Mouse (Mus musculus): ENCODE measurements around the gene Kcnd1. TPM values are rescaled to one million over a fixed set of nuclear protein-coding genes. Genes with fewer than 3 reads are reported as not detected.
"Not testable (repeated sequence)": the region's sequence is repeated elsewhere in the genome, so short reads cannot be mapped to it uniquely, and the experiment has no call there.

The Kcnd1 gene
- under 1 TPM; 0.54 to 0.76 TPM for total RNA-seq (2021)
- long read RNA-seq, experiment 1, full-length matches to known transcripts = 1 of 1 reads
- long read RNA-seq, experiment 1, partial matches to known transcripts = 0 of 1 reads
- long read RNA-seq, experiment 1, other reads (novel, unspliced or antisense) = 0 of 1 reads
- long read RNA-seq, experiment 2, full-length matches to known transcripts = 1 of 1 reads
- long read RNA-seq, experiment 2, partial matches to known transcripts = 0 of 1 reads
- long read RNA-seq, experiment 2, other reads (novel, unspliced or antisense) = 0 of 1 reads

GRCm38 (mm10) chrX:7821865-7822779 is at the start of gene Kcnd1:
TSS of gene Kcnd1 (plus strand) at chrX:7822289.
- no peak for DNase-seq (ENCODE audit: low spot score in 2 of 2)

- no peak for DNase-seq (ENCODE audit: low spot score in 2 of 2)
These were observed 49.3 kb upstream of the Kcnd1 start for GRCm38 (mm10) chrX:7772766-7773165.

- no peak for DNase-seq (ENCODE audit: low spot score in 2 of 2)
These were observed 46.4 kb upstream of the Kcnd1 start for GRCm38 (mm10) chrX:7775501-7776205.

GRCm38 (mm10) chrX:7776329-7777082 is 45.6 kb upstream of the Kcnd1 start:
- peak; percentile 51 to 52 for DNase-seq (ENCODE audit: low spot score in 2 of 2)

DNA sequence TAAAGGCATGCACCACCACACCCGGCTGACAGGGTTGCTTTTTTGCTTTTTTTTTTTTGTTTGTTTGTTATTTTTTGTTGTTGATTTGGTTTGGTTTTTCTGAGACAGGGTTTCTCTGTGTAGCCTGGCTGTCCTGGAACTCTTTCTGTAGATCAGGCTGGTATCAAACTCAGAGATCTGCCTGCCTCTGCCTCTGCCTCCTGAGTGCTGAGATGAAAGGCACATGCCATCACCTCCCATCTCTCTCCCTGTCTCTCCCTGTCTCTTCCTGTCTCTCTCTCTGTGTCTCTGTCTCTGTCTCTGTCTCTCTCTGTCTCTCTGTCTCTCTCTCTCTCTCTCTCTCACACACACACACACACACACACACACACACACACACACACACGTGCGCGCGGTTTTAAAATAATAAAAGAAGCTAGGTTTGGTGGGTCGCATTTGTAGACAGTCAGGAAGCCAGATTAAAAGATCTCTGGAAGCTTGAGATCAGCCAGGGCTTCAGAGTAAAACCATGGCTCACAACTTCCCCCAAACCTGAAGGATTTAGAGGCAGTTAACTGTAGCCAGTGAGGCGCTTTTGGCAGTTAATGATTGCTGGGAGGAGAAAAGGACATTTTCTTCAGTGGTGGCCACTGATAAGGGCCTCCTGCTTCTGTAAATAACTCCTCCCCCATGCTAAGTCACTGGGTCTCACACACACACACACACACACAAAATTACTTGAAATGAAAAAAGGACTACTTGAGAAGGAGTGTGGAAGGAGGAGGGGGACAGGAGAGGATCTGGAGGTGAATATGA is 43.4 kb upstream of the Kcnd1 start:
- no peak for DNase-seq (ENCODE audit: low spot score in 2 of 2)

DNA sequence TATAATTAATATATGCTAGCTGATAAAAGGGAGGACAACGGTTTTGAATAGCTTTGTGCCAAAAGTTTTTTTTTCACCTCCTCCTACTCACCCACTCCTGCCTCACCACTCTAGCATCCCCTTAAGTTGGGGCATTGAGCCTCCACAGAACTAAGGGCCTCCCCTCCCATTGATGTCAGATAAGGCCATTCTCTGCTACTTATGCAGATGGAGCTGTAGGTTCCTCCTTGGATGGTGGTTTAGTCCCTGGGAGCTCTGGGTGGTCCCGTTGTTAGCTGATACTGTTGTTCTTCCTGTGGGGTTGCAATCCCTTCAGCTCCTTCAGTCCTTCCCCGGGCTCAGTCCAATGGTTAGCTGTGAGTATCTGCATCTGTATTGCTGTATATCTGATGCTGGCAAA is 42.8 kb upstream of the Kcnd1 start:
- no peak for DNase-seq (ENCODE audit: low spot score in 2 of 2)

GRCm38 (mm10) chrX:7782603-7783092 is 39.4 kb upstream of the Kcnd1 start:
- DNase-seq (ENCODE audit: low spot score in 2 of 2) = no peak

- DNase-seq (ENCODE audit: low spot score in 2 of 2) = peak; percentile 58 to 59
These were observed 32.5 kb upstream of the Kcnd1 start, which contains the start of gene Gripap1 for GRCm38 (mm10) chrX:7789542-7790136. TSS of gene Gripap1 (plus strand) at chrX:7789765.

DNA sequence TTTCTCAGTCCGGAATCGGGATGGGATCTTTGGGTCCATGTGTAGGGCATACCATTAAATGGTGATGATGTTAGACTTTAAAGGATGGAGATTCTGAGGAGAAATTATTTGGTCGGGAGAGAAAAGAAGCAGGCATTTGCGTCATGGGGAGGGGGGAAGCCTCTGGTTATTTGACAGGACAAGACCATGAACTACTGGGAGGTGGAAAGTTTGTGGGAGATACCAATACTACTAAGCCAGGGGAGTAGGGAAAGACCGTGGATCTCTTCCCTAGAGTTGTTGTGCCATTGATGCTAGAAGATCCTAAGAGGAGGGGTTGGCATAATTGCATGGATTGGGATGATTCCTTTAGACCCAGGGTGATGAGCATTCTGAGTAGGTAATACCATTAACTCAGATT is 31.8 kb upstream of the Kcnd1 start:
- DNase-seq (ENCODE audit: low spot score in 2 of 2) = no peak

- DNase-seq (ENCODE audit: low spot score in 2 of 2) = no peak
These were observed 28.7 kb upstream of the Kcnd1 start for GRCm38 (mm10) chrX:7793361-7793760.

GRCm38 (mm10) chrX:7795016-7795415 is 27.1 kb upstream of the Kcnd1 start:
- DNase-seq (ENCODE audit: low spot score in 2 of 2) = peak in 1 of 2 experiments; percentile 26

DNA sequence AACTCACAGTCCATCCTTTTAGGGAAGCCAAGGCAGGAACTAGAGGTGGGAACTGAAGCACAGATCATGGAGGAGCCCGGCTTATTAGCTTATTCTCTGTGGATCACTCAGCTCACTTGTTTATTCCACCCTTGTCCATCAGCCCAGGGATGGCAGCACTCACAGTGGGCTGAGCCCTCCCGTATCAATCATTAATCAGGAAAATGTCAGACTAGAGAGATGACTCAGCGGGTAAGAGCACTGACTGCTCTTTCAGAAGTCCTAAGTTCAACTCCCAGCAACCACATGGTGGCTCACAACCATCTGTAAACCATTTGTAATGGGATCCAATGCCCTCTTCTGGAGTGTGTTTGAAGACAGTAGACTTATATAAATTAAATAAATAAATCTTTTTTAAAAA is 24.8 kb upstream of the Kcnd1 start:
- DNase-seq (ENCODE audit: low spot score in 2 of 2) = no peak

GRCm38 (mm10) chrX:7802157-7802556 is 19.9 kb upstream of the Kcnd1 start:
- not testable (repeated sequence) for DNase-seq (ENCODE audit: low spot score in 2 of 2)

- DNase-seq (ENCODE audit: low spot score in 2 of 2) = not testable (repeated sequence)
These were observed 7.1 kb upstream of the Kcnd1 start for GRCm38 (mm10) chrX:7815016-7815415.

- DNase-seq (ENCODE audit: low spot score in 2 of 2) = no peak
These were observed 15.1 kb downstream of the Kcnd1 start for GRCm38 (mm10) chrX:7837146-7837545.

- no peak for DNase-seq (ENCODE audit: low spot score in 2 of 2)
These were observed 18.7 kb downstream of the Kcnd1 start for GRCm38 (mm10) chrX:7840842-7841162.

GRCm38 (mm10) chrX:7841163-7842162 is 19.4 kb downstream of the Kcnd1 start, which contains the start of gene Otud5:
TSS of gene Otud5 (plus strand) at chrX:7841364.
- DNase-seq (ENCODE audit: low spot score in 2 of 2) = peak; percentile 78 to 84

DNA sequence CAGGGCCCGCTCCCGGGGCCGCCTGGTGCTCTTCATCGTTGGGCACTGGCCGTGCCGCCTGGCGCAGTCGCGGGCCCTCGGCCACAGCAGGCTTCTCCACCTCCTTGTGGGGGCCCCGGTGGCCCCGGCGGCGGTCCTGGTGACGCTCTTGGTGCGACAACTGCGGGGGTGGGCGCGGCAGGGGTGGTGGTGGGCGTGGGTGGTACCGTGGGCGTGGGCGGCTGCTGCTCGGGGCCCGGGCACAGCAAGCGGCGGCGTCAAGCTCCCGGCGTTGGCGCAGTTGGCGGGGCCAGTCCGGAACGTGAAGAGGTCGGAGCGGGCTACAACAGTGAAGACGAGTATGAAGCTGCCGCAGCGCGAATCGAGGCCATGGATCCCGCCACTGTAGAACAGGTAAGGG is 20.2 kb downstream of the Kcnd1 start:
- peak in 1 of 2 experiments; percentile 30 for DNase-seq (ENCODE audit: low spot score in 2 of 2)

Data from adrenal gland, adult 18-20 months (tissue).